ENCODE assay signal across 9 mouse cellular contexts in the genomic region with DNA sequence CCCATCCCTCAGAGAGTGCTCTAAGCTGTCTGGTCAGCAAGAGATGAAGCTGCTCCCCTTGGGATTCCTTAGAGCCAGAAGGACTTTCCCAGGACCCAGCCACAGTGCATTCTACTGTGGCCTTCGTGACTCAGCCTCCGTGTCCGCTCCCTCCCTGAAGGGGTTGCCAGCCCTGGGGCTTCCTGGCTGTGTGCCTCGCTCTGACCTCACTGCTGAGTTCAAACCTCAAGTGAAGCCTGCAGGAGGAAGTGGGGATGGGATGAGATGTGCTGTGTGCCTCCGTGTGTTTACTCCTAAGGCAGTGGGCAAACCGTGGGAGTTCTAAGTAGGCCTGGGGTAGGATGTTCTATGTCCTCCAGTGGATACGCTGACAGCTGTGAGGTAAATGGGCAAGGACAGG. TPM values are rescaled to one million over a fixed set of nuclear protein-coding genes. Genes with fewer than 3 reads are reported as not detected.
A peak's percentile ranks its signal among the peaks of the same experiment; 100 is the strongest.
DNase-seq lines count a peak whose midpoint lies in the region; ATAC-seq and TF ChIP-seq lines count a peak whose summit lies in the region.
"Had no signal": no experiment of that assay in that cellular context is flagged by ENCODE, and none has a peak within 500 bp of the region (broad histone marks: within the 10 kb centered on the region; RNA-seq: fewer than 3 reads in every experiment).

No protein-coding gene starts in this region.

- ATAC-seq in kidney, embryonic 14.5 days (ENCODE audit: low FRiP score, low TSS enrichment): no peak
- ATAC-seq in lung, embryonic 14.5 days (ENCODE audit: insufficient read depth): no peak
- ATAC-seq in midbrain, embryonic 13.5 days: no peak

- H3K27me3 ChIP-seq in kidney, embryonic 14.5 days (ENCODE audit: control insufficient read depth, insufficient read depth, low read length): no peaks in the 10 kb centered on the region
- no peaks in the 10 kb centered on the region for H3K27me3 ChIP-seq in lung, embryonic 14.5 days (ENCODE audit: insufficient read depth, low read length)
- H3K27me3 ChIP-seq in midbrain, embryonic 13.5 days: no peaks in the 10 kb centered on the region

- no peak overlapping the region for H3K4me2 ChIP-seq in kidney, embryonic 14.5 days (replicated peaks; ENCODE audit: low read depth, low read length)
- H3K4me2 ChIP-seq in lung, embryonic 14.5 days: no peak overlapping the region
- no peak overlapping the region for H3K4me2 ChIP-seq in midbrain, embryonic 13.5 days (replicated peaks)

- H3K4me1 ChIP-seq in kidney, embryonic 14.5 days (ENCODE audit: control insufficient read depth, insufficient read depth, low read length): peaks cover 27% of the 10 kb centered on the region
- 0 out of 2 replicates have a peak, but pooled peaks cover 6% of the 10 kb centered on the region for H3K4me1 ChIP-seq in lung, embryonic 14.5 days (ENCODE audit: insufficient read depth)
- H3K4me1 ChIP-seq in midbrain, embryonic 13.5 days (replicated peaks): peaks cover 48% of the 10 kb centered on the region

- no peak overlapping the region for H3K27ac ChIP-seq in kidney, embryonic 14.5 days (ENCODE audit: low read depth, low read length)
- H3K27ac ChIP-seq in lung, embryonic 14.5 days (ENCODE audit: low read depth): no peak overlapping the region
- H3K27ac ChIP-seq in midbrain, embryonic 13.5 days: no peak overlapping the region
- H3K27ac ChIP-seq: kidney, postnatal 0 days had no signal

- peaks cover 54% of the 10 kb centered on the region for H3K36me3 ChIP-seq in kidney, embryonic 14.5 days (ENCODE audit: control insufficient read depth, insufficient read depth, low read length)
- H3K36me3 ChIP-seq in lung, embryonic 14.5 days (ENCODE audit: insufficient read depth): peaks cover 60% of the 10 kb centered on the region
- peaks cover 9% of the 10 kb centered on the region for H3K36me3 ChIP-seq in midbrain, embryonic 13.5 days

- no peak overlapping the region for H3K4me3 ChIP-seq in kidney, embryonic 14.5 days (ENCODE audit: low read length)
- H3K4me3 ChIP-seq in lung, embryonic 14.5 days (ENCODE audit: low read depth, low read length): no peak overlapping the region
- H3K4me3 ChIP-seq in midbrain, embryonic 13.5 days (replicated peaks): no peak overlapping the region

- DNase-seq in kidney, adult 11 months: peak; percentile 42
- peak; percentile 81 for DNase-seq in adrenal gland, postnatal 10 days
- peak; percentile 89 for DNase-seq in heart, adult 8-10 months (ENCODE audit: low spot score)
- DNase-seq in lung, embryonic 14.5 days: peak; percentile 37
- DNase-seq in layer of hippocampus, postnatal 14 days (ENCODE audit: low spot score in 2 of 2): no peak
- DNase-seq in layer of hippocampus, adult 18-20 months (ENCODE audit: low spot score in 2 of 2): no peak

- H3K9ac ChIP-seq in kidney, embryonic 14.5 days (ENCODE audit: low read depth, low read length): no peak overlapping the region
- H3K9ac ChIP-seq in lung, embryonic 14.5 days: no peak overlapping the region
- H3K9ac ChIP-seq in midbrain, embryonic 13.5 days (replicated peaks): no peak overlapping the region

- no peak for TF ChIP-seq CTCF in lung, embryonic 14.5 days (IDR thresholded peaks at IDR 0.05; ENCODE audit: low read depth)

- H3K9me3 ChIP-seq in kidney, embryonic 14.5 days (ENCODE audit: control insufficient read depth, low read length): no peaks in the 10 kb centered on the region
- H3K9me3 ChIP-seq in lung, embryonic 14.5 days (ENCODE audit: low read depth, low read length): no peaks in the 10 kb centered on the region
- no peaks in the 10 kb centered on the region for H3K9me3 ChIP-seq in midbrain, embryonic 13.5 days

- 66% methylated on average over 7 of the region's 7 CpGs for WGBS in kidney, embryonic 14.5 days
- 59% methylated on average over 7 of the region's 7 CpGs for WGBS in lung, embryonic 14.5 days
- WGBS in midbrain, embryonic 13.5 days: 79% methylated on average over 7 of the region's 7 CpGs

RNA-seq across cellular contexts. Expression of gene Vill, which starts 16.7 kb away (rescaled TPM):
- 26.6 and 40.4 TPM in 2 replicates for polyA plus RNA-seq in kidney, embryonic 14.5 days (2014; fragmentation: Nextera tagmentation; extraction: Ambion mirVana)
- total RNA-seq in adrenal gland, postnatal 10 days (2021): 1 to 10 TPM; 4.8 to 5.1 TPM
- total RNA-seq in heart, adult 8-10 months (2022): under 1 TPM in 3 of 4 experiments, not detected in 1; 0.26 to 0.73 (median 0.50) TPM
- 35.6 and 36.7 TPM in 2 replicates for polyA plus RNA-seq in lung, embryonic 14.5 days (2014; fragmentation: Nextera tagmentation; extraction: Ambion mirVana)
- under 1 TPM; 0.39 to 0.81 TPM for total RNA-seq in layer of hippocampus, postnatal 14 days (2021)
- 4.2 and 4.4 TPM in 2 replicates for polyA plus RNA-seq in midbrain, embryonic 13.5 days (2015; fragmentation: Nextera tagmentation; extraction: Ambion mirVana)
- 1 to 10 TPM in 1 of 2 experiments, under 1 TPM in 1; 0.71 to 1.3 TPM for total RNA-seq in layer of hippocampus, adult 18-20 months (2021)

RNA-seq across cellular contexts. Expression of gene Plcd1, which starts 57.5 kb away (rescaled TPM):
- 18.5 and 18.7 TPM in 2 replicates for polyA plus RNA-seq in kidney, embryonic 14.5 days (2014; fragmentation: Nextera tagmentation; extraction: Ambion mirVana)
- total RNA-seq in adrenal gland, postnatal 10 days (2021): 10 to 100 TPM; 11.2 to 15.6 TPM
- total RNA-seq in heart, adult 8-10 months (2022): 10 to 100 TPM; 15.3 to 20.1 (median 17.5) TPM
- polyA plus RNA-seq in lung, embryonic 14.5 days (2014; fragmentation: Nextera tagmentation; extraction: Ambion mirVana): 13.2 and 14.9 TPM in 2 replicates
- 10 to 100 TPM; 11.4 to 11.9 TPM for total RNA-seq in layer of hippocampus, postnatal 14 days (2021)
- 20.0 and 21.0 TPM in 2 replicates for polyA plus RNA-seq in midbrain, embryonic 13.5 days (2015; fragmentation: Nextera tagmentation; extraction: Ambion mirVana)
- total RNA-seq in layer of hippocampus, adult 18-20 months (2021): 1 to 10 TPM; 8.4 to 9.1 TPM

Comparison
In these comparisons a context has a peak if more than half of its experiments do, and no peak if none do; other contexts are left out.
1. DNase-seq: peak in kidney, adult 11 months (single experiment), adrenal gland, postnatal 10 days (single experiment), heart, adult 8-10 months (single experiment) and lung, embryonic 14.5 days (single experiment); none in layer of hippocampus, postnatal 14 days (0 of 2) and layer of hippocampus, adult 18-20 months (0 of 2).